Mouse (Mus musculus): Measurements from ENCODE around the gene Fbxo10. TPM values are rescaled to one million over a fixed set of nuclear protein-coding genes. Genes with fewer than 3 reads are reported as not detected.

The Fbxo10 gene
- 1 to 10 TPM; 2.0 to 2.4 TPM for total RNA-seq (2023)

GRCm38 (mm10) chr4:45084021-45084894 lies at the start of gene Fbxo10:
Gene Fbxo10, minus strand, starts transcription at chr4:45084604.

GRCm38 (mm10) chr4:45107601-45108277 lies 23.3 kb upstream of the Fbxo10 start, which contains the start of gene Tomm5:
Gene Tomm5, minus strand, starts transcription at chr4:45108114.

GRCm38 (mm10) chr4:45018452-45018980 lies 65.9 kb downstream of the Fbxo10 start, which contains the start of gene Polr1e:
Gene Polr1e, plus strand, starts transcription at chr4:45018583.

GRCm38 (mm10) chr4:45012105-45012975 lies 72.1 kb downstream of the Fbxo10 start, which contains the start of gene Zbtb5:
Gene Zbtb5, minus strand, starts transcription at chr4:45012412.

Other genes with a start within 250 kb of the Fbxo10 start
- 10 to 100 TPM; 21.4 to 27.3 TPM for gene Grhpr, start 103.2 kb downstream of the Fbxo10 start, total RNA-seq (2023)
- 10 to 100 TPM; 19.8 to 22.1 TPM for gene Zbtb5, start 72.2 kb downstream of the Fbxo10 start, total RNA-seq (2023)
- gene Polr1e, start 66.0 kb downstream of the Fbxo10 start, total RNA-seq (2023): 10 to 100 TPM; 28.3 to 31.0 TPM
- gene Tomm5, start 23.5 kb upstream of the Fbxo10 start, total RNA-seq (2023): 10 to 100 TPM; 38.7 to 50.1 TPM
- gene Frmpd1, start 100.3 kb upstream of the Fbxo10 start, total RNA-seq (2023): not detected
- gene Trmt10b, start 212.5 kb upstream of the Fbxo10 start, total RNA-seq (2023): 1 to 10 TPM; 7.7 to 8.5 TPM

Measured in B cell, adult 67 days (primary cell).